8 mouse cellular contexts compared by ENCODE assay signal in the genomic region with DNA sequence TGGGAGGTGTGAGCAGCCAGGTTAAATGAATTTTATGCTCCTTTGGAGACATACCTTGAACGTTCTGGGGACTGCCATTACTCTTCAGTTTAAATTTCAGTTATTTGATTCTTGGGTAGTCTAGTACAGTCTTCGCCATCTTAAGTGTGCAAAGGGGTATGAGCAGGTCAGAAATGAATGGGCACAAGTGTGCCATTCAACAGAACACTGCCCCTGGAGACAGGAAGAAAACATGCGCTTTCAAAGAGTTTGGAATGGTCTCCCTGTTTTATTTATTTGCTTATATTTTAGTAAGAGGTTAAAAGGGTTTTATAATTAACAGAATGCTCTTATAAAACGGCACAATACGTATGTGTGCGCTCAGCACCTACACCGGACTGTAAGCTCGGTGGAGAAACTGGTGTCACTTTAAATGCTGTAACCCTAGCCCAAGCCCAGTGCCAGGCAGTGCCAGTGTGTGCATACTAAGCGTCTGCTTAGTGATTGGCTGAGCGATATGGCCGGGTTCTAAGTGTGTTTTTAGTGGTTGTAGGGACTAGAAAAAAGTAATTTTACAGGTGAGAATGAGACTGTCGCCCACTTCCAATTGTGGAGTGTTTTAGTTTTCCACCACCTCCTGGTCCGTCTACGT. TPM values are rescaled to one million over a fixed set of nuclear protein-coding genes. Genes with fewer than 3 reads are reported as not detected.
DNase-seq lines count a peak whose midpoint lies in the region; ATAC-seq lines count a peak whose summit lies in the region.

No protein-coding gene starts in this region.

- H3K36me3 ChIP-seq in embryonic facial prominence, embryonic 11.5 days (replicated peaks; ENCODE audit: control insufficient read depth, insufficient read depth, low read depth, low read length), result no peaks in the 10 kb centered on the region
- H3K36me3 ChIP-seq in hindbrain, embryonic 14.5 days (replicated peaks; ENCODE audit: control insufficient read depth, insufficient read depth), result no peaks in the 10 kb centered on the region
- no peaks in the 10 kb centered on the region for H3K36me3 ChIP-seq in liver, embryonic 15.5 days (replicated peaks)

- peak overlapping the region; percentile 96 for H3K4me2 ChIP-seq in embryonic facial prominence, embryonic 11.5 days (ENCODE audit: low read depth, low read length)
- peak overlapping the region; percentile 58 for H3K4me2 ChIP-seq in hindbrain, embryonic 14.5 days (replicated peaks)
- peak overlapping the region; percentile 98 for H3K4me2 ChIP-seq in liver, embryonic 15.5 days

- H3K4me3 ChIP-seq in embryonic facial prominence, embryonic 11.5 days (ENCODE audit: low read depth, low read length), result peak overlapping the region; percentile 75; the same call in 1 of the 2 replicates
- H3K4me3 ChIP-seq in hindbrain, embryonic 14.5 days (replicated peaks; ENCODE audit: low read length), result peak overlapping the region; percentile 77
- H3K4me3 ChIP-seq in liver, embryonic 15.5 days (replicated peaks), result peak overlapping the region; percentile 76

- WGBS in embryonic facial prominence, embryonic 11.5 days, result 48% methylated on average over 14 of the region's 14 CpGs
- WGBS in hindbrain, embryonic 14.5 days, result 58% methylated on average over 14 of the region's 14 CpGs
- WGBS in liver, embryonic 15.5 days (ENCODE audit: insufficient replicate concordance), result 52% methylated on average over 14 of the region's 14 CpGs

- H3K9me3 ChIP-seq in embryonic facial prominence, embryonic 11.5 days (replicated peaks; ENCODE audit: control insufficient read depth, low read length), result no peaks in the 10 kb centered on the region
- no peaks in the 10 kb centered on the region for H3K9me3 ChIP-seq in hindbrain, embryonic 14.5 days (ENCODE audit: control insufficient read depth, low read length)
- H3K9me3 ChIP-seq in liver, embryonic 15.5 days (replicated peaks), result no peaks in the 10 kb centered on the region

- H3K9ac ChIP-seq in embryonic facial prominence, embryonic 11.5 days (replicated peaks; ENCODE audit: low read length), result no peak overlapping the region
- peak overlapping the region; percentile 83; the same call in 1 of the 2 replicates for H3K9ac ChIP-seq in hindbrain, embryonic 14.5 days
- 0 out of 2 replicates have a peak overlapping the region, but pooled peaks have one; percentile 65 for H3K9ac ChIP-seq in liver, embryonic 15.5 days

- H3K27ac ChIP-seq in embryonic facial prominence, embryonic 11.5 days (replicated peaks; ENCODE audit: low read depth, low read length), result no peak overlapping the region
- no peak overlapping the region for H3K27ac ChIP-seq in hindbrain, embryonic 14.5 days
- no peak overlapping the region for H3K27ac ChIP-seq in liver, embryonic 15.5 days (replicated peaks)

- no peaks in the 10 kb centered on the region for H3K27me3 ChIP-seq in embryonic facial prominence, embryonic 11.5 days (ENCODE audit: control insufficient read depth, insufficient read depth, low read length)
- no peaks in the 10 kb centered on the region for H3K27me3 ChIP-seq in hindbrain, embryonic 14.5 days (ENCODE audit: control insufficient read depth, insufficient read depth, low read length)
- H3K27me3 ChIP-seq in liver, embryonic 15.5 days, result no peaks in the 10 kb centered on the region

- no peaks in the 10 kb centered on the region for H3K4me1 ChIP-seq in embryonic facial prominence, embryonic 11.5 days (ENCODE audit: control insufficient read depth, insufficient read depth, low read length)
- H3K4me1 ChIP-seq in hindbrain, embryonic 14.5 days (replicated peaks; ENCODE audit: control insufficient read depth, insufficient read depth, low read length), result peaks cover 18% of the 10 kb centered on the region
- H3K4me1 ChIP-seq in liver, embryonic 15.5 days (replicated peaks), result peaks cover 56% of the 10 kb centered on the region

- no peak for ATAC-seq in embryonic facial prominence, embryonic 11.5 days (replicated peaks; ENCODE audit: insufficient number of reproducible peaks, low FRiP score, low TSS enrichment, low read depth)
- ATAC-seq in hindbrain, embryonic 14.5 days (ENCODE audit: low FRiP score), result no peak
- no peak for ATAC-seq in liver, embryonic 15.5 days (ENCODE audit: insufficient read depth)
- ATAC-seq in CD4-positive, CD25-positive, alpha-beta regulatory T cell, adult 4 months, result no peak

- DNase-seq in heart, adult 11 months, result peak; percentile 91
- no peak for DNase-seq in heart, postnatal 4 days
- peak; percentile 22 for DNase-seq in embryonic facial prominence, embryonic 11.5 days (ENCODE audit: low spot score)
- DNase-seq in hindbrain, embryonic 14.5 days (ENCODE audit: low spot score), result no peak
- no peak for DNase-seq in right cerebral cortex, postnatal 4 days
- DNase-seq in right cerebral cortex, postnatal 36 days (ENCODE audit: low spot score in 2 of 2), result no peak

RNA-seq across cellular contexts. Expression of gene Gnptab, which starts 1.6 kb away (rescaled TPM):
- total RNA-seq in heart, postnatal 4 days (2021), result 10 to 100 TPM; 36.5 to 36.6 TPM
- polyA plus RNA-seq in embryonic facial prominence, embryonic 11.5 days (2014; fragmentation: Nextera tagmentation; extraction: Ambion mirVana), result 6.2 and 7.6 TPM in 2 replicates
- 23.8 TPM in 2 replicates for polyA plus RNA-seq in hindbrain, embryonic 14.5 days (2014; fragmentation: Nextera tagmentation; extraction: Ambion mirVana)
- 2.7 TPM in 2 replicates for polyA plus RNA-seq in liver, embryonic 15.5 days (2015; fragmentation: Nextera tagmentation; extraction: Ambion mirVana)
- polyA plus RNA-seq in CD4-positive, CD25-positive, alpha-beta regulatory T cell, adult 4 months (2017; shearing (Covaris generic)), result 1 to 10 TPM; 4.1 to 6.5 TPM

RNA-seq across cellular contexts. Expression of gene Dram1, which starts 1.7 kb away (rescaled TPM):
- 1 to 10 TPM; 2.8 to 3.1 TPM for total RNA-seq in heart, postnatal 4 days (2021)
- polyA plus RNA-seq in embryonic facial prominence, embryonic 11.5 days (2014; fragmentation: Nextera tagmentation; extraction: Ambion mirVana), result 0.62 and 0.74 TPM in 2 replicates
- polyA plus RNA-seq in hindbrain, embryonic 14.5 days (2014; fragmentation: Nextera tagmentation; extraction: Ambion mirVana), result 0.44 and 0.82 TPM in 2 replicates
- 2.0 and 2.3 TPM in 2 replicates for polyA plus RNA-seq in liver, embryonic 15.5 days (2015; fragmentation: Nextera tagmentation; extraction: Ambion mirVana)
- polyA plus RNA-seq in CD4-positive, CD25-positive, alpha-beta regulatory T cell, adult 4 months (2017; shearing (Covaris generic)), result under 1 TPM; 0.48 to 0.98 TPM

Comparison
In these comparisons a context has a peak if more than half of its experiments do, and no peak if none do; other contexts are left out.
1. DNase-seq: peak in heart, adult 11 months (single experiment) and embryonic facial prominence, embryonic 11.5 days (single experiment); none in heart, postnatal 4 days (single experiment), hindbrain, embryonic 14.5 days (single experiment), right cerebral cortex, postnatal 4 days (single experiment) and right cerebral cortex, postnatal 36 days (0 of 2).
2. Peak in every context shown above with its lines, with median percentiles within 50 percentile points of each other: H3K4me2 ChIP-seq and H3K4me3 ChIP-seq.